Mouse (Mus musculus) testis, adult 2 months (tissue): ENCODE data around the gene 5031439G07Rik.

Experiments
- CTCF ChIP-seq: fragments of 200-500 bp; IDR thresholded peaks from 2 replicates; pipeline ENCODE4 v1.5.1; 2012; ENCODE audit warnings: low read depth, mild to moderate bottlenecking, inconsistent platforms, low read length, moderate library complexity; ENCODE audit not compliant: control insufficient read depth, insufficient read depth, insufficient replicate concordance
- POLR2A ChIP-seq: fragments of 200-500 bp; IDR thresholded peaks from 2 replicates; pipeline ENCODE4 v1.6.1; 2012; ENCODE audit warnings: low read depth, mild to moderate bottlenecking, inconsistent platforms, low read length, moderate library complexity; ENCODE audit not compliant: control insufficient read depth

- TF ChIP-seq CTCF (no peak), POLR2A (no peak)
Observed at GRCm38 (mm10) chr15:84959891-84960290, 28.5 kb downstream of the 5031439G07Rik start.
